Mouse (Mus musculus) brain, embryonic 14.5 days (tissue): Measurements from ENCODE around the gene Focad.

ENCODE experiments used
- CTCF ChIP-seq: fragments of 200-500 bp; IDR thresholded peaks from 2 replicates; pipeline ENCODE4 v1.5.1; 2012; ENCODE audit warnings: inconsistent platforms, mild to moderate bottlenecking, moderate library complexity, borderline replicate concordance; ENCODE audit not compliant: insufficient read depth, insufficient read length; ENCODE audit errors: extremely low read depth
- POLR2A ChIP-seq: fragments of 200-500 bp; IDR thresholded peaks from 2 replicates; pipeline ENCODE4 v1.6.1; 2012; ENCODE audit warnings: mild to moderate bottlenecking, inconsistent platforms, borderline replicate concordance; ENCODE audit not compliant: poor library complexity, insufficient read depth, insufficient read length, severe bottlenecking; ENCODE audit errors: extremely low read depth

DNA sequence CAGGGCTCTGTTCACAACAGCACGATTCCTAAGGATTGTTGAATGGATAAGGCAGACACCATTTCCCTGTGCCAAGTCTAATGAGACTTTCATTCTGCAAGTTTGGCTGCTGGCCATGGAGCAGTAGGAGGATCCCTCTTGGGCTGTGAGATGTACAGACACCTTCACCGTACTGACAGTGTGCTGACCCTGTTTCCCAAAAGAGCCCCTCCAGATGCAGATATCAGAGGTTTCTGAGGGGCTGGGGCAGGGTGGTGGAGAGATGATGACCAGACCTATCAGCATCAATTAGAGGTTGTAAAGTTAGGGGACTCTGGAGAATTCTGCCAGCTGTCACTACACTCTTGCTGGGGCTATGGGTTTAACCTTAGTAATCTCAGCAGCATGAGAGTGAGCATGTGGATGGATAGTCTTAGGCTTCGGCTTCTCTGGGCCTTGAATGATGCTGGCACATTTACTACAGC lies 115.0 kb downstream of the Focad start:
- TF ChIP-seq CTCF (no peak), POLR2A (no peak)
